Mouse (Mus musculus): Measurements from ENCODE around the gene Ccnt1. TPM values are rescaled to one million over a fixed set of nuclear protein-coding genes. Genes with fewer than 3 reads are reported as not detected.

Ccnt1 gene
- total RNA-seq, 1 experiment: 59.1 TPM

DNA sequence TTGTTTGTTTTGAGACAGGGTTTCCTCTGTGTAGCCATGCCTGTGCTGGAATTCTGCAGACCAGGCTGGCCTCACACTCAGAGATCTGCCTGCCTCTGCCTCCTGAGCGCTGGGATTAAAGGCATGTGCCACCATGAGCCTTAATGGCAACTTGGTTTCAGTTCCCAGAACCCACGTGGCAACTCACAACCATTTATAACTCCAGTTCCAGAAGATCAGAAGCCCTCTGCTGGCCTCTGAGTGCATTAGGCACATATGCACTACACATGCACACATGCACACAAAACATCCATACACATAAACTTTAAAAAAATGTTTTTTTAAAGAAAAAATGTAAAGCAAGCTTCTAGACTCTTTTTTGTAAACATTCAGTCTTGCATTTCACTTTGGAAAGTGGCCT, 61.3 kb downstream of the Ccnt1 start:
- no peak for DNase-seq (ENCODE audit: low read depth, low spot score)
- peaks cover 0 to 8% of the 10 kb centered on the region in 2 experiments; a peak in 1 of 4 replicates for H3K4me1 ChIP-seq (ENCODE audit: control insufficient read depth in 2 of 2, insufficient read depth in 2 of 2, low read length in 2 of 2, poor library complexity in 1 of 2)
- no peak for TF ChIP-seq ZC3H11A (IDR thresholded peaks at IDR 0.05; ENCODE audit: borderline replicate concordance, low read depth, low read length)
- no peak for TF ChIP-seq MAFK (IDR thresholded peaks at IDR 0.05; ENCODE audit: insufficient read depth, low read depth, low read length)
- TF ChIP-seq CHD2 (IDR thresholded peaks at IDR 0.05; ENCODE audit: low read depth, low read length): no peak
- TF ChIP-seq ZNF384 (IDR thresholded peaks at IDR 0.05; ENCODE audit: low read depth, low read length): no peak
- TF ChIP-seq HCFC1 (IDR thresholded peaks at IDR 0.05; ENCODE audit: borderline replicate concordance, insufficient read depth, low read length): no peak
- H3K9ac ChIP-seq (ENCODE audit: insufficient read depth, low read depth, low read length, poor library complexity, severe bottlenecking): no peak overlapping the region
- H3K27ac ChIP-seq (ENCODE audit: insufficient read depth, low read depth, low read length, poor library complexity, severe bottlenecking): no peak overlapping the region
- H3K4me3 ChIP-seq (ENCODE audit: insufficient read depth in 1 of 2, low read depth in 1 of 2, low read length in 2 of 2, poor library complexity in 1 of 2, severe bottlenecking in 1 of 2): no peak overlapping the region
- no peaks in the 10 kb centered on the region for H3K36me3 ChIP-seq (ENCODE audit: control insufficient read depth, insufficient read depth, low read length, poor library complexity, severe bottlenecking)
- no peaks in the 10 kb centered on the region for H3K9me3 ChIP-seq (ENCODE audit: control insufficient read depth, insufficient read depth, low read depth, low read length)
- in situ Hi-C loops (cut with MboI; ENCODE audit: low sequenced_read_pairs in 2 of 2, unreplicated experiment in 2 of 2): no loop called here

DNA sequence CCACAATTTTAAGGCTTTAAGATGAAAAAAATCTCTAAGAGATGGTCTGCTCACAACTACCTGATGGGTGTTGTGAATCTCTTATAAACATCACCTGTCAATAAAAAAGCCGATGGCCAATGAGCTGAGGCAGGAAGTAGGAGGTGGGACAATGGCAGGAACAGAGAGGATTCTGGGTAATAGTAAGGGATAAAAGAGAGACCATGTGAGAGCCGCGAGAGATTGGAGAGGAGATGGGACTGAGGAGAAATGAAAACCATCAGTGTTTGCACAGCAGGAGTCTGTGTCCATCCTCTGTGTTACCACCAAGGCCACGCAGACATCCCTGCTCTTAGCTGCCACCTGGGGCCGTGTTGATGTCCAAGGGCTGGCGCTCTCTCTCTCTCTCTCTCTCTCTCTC, 63.4 kb downstream of the Ccnt1 start:
- Histone ChIP-seq H3K36me3 (ENCODE audit: control insufficient read depth, insufficient read depth, low read length, poor library complexity, severe bottlenecking) (no peaks in the 10 kb centered on the region), H3K4me3 (ENCODE audit: insufficient read depth in 1 of 2, low read depth in 1 of 2, low read length in 2 of 2, poor library complexity in 1 of 2, severe bottlenecking in 1 of 2) (peak overlapping the region; percentile 25 to 29; a peak in 3 of 4 replicates), H3K27ac (ENCODE audit: insufficient read depth, low read depth, low read length, poor library complexity, severe bottlenecking) (no peak overlapping the region), H3K9ac (ENCODE audit: insufficient read depth, low read depth, low read length, poor library complexity, severe bottlenecking) (peak overlapping the region; percentile 76), H3K4me1 (ENCODE audit: control insufficient read depth in 2 of 2, insufficient read depth in 2 of 2, low read length in 2 of 2, poor library complexity in 1 of 2) (peaks cover 0 to 8% of the 10 kb centered on the region in 2 experiments; a peak in 1 of 4 replicates), H3K9me3 (ENCODE audit: control insufficient read depth, insufficient read depth, low read depth, low read length) (no peaks in the 10 kb centered on the region)
- DNase-seq (ENCODE audit: low read depth, low spot score): no peak
- in situ Hi-C loops (cut with MboI; ENCODE audit: low sequenced_read_pairs in 2 of 2, unreplicated experiment in 2 of 2): no loop called here
- TF ChIP-seq ZNF384 (IDR thresholded peaks at IDR 0.05; ENCODE audit: low read depth, low read length) (no peak), CHD2 (IDR thresholded peaks at IDR 0.05; ENCODE audit: low read depth, low read length) (no peak), ZC3H11A (IDR thresholded peaks at IDR 0.05; ENCODE audit: borderline replicate concordance, low read depth, low read length) (no peak), HCFC1 (IDR thresholded peaks at IDR 0.05; ENCODE audit: borderline replicate concordance, insufficient read depth, low read length) (no peak), MAFK (IDR thresholded peaks at IDR 0.05; ENCODE audit: insufficient read depth, low read depth, low read length) (no peak)

DNA sequence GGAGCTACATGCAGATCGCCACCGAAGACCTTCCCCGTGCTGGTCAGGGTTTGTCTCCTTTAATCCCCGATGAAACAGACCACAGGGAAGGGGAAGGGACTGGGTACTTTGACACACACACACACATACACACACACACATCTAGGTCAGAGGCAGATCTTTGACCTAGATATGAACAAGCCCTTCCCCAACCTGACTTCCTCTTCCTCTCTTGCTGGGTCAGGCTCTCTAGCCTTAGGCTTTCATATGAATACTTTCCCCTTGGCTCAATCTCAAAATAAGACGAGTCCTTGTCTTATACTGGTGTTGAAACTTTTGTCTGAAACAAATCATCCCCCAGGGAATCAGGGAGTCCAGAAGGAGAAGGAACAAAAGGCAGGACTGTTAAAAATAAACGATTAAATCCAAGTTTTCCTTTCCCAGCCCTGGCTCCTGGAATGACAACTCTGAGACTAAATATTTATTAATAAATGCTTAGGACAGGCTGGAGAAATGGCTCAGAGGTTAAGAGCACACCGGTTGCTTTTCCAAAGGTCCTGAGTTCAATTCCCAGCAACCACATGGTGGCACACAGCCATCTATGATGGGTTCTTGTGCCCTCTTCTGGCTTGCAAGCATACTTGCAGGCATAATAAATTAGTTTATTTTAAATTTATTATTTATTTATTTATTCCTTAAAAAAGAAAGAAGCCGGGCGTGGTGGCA, 64.3 kb downstream of the Ccnt1 start:
- Histone ChIP-seq H3K36me3 (ENCODE audit: control insufficient read depth, insufficient read depth, low read length, poor library complexity, severe bottlenecking) (no peaks in the 10 kb centered on the region), H3K9me3 (ENCODE audit: control insufficient read depth, insufficient read depth, low read depth, low read length) (no peaks in the 10 kb centered on the region), H3K4me3 (ENCODE audit: insufficient read depth in 1 of 2, low read depth in 1 of 2, low read length in 2 of 2, poor library complexity in 1 of 2, severe bottlenecking in 1 of 2) (no peak overlapping the region), H3K4me1 (ENCODE audit: control insufficient read depth in 2 of 2, insufficient read depth in 2 of 2, low read length in 2 of 2, poor library complexity in 1 of 2) (peaks cover 0 to 8% of the 10 kb centered on the region in 2 experiments; a peak in 1 of 4 replicates), H3K27ac (ENCODE audit: insufficient read depth, low read depth, low read length, poor library complexity, severe bottlenecking) (no peak overlapping the region), H3K9ac (ENCODE audit: insufficient read depth, low read depth, low read length, poor library complexity, severe bottlenecking) (no peak overlapping the region)
- TF ChIP-seq ZNF384 (IDR thresholded peaks at IDR 0.05; ENCODE audit: low read depth, low read length): no peak
- no peak for TF ChIP-seq HCFC1 (IDR thresholded peaks at IDR 0.05; ENCODE audit: borderline replicate concordance, insufficient read depth, low read length)
- no peak for TF ChIP-seq MAFK (IDR thresholded peaks at IDR 0.05; ENCODE audit: insufficient read depth, low read depth, low read length)
- TF ChIP-seq CHD2 (IDR thresholded peaks at IDR 0.05; ENCODE audit: low read depth, low read length): no peak
- no peak for TF ChIP-seq ZC3H11A (IDR thresholded peaks at IDR 0.05; ENCODE audit: borderline replicate concordance, low read depth, low read length)
- DNase-seq (ENCODE audit: low read depth, low spot score): no peak
- in situ Hi-C loops (cut with MboI; ENCODE audit: low sequenced_read_pairs in 2 of 2, unreplicated experiment in 2 of 2): no loop called here

DNA sequence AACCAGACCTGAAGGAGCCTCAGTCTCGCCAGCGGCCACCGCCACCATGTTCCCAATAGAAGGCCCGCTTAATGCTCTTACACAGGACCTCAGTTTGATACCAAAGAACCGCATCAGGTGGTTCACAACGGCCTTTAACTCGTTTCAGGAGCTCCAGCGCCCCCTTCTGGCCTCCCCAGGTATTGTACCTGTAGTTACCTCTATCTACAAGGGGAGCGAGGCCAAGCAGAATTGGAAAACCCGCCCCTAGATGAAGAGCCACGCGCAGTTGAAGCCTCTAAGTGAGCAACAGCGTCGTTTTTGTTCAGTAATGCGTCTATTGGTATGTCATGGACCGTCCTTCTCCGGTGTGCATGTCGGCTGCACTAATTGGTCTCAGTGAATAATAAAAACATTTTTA, 66.2 kb downstream of the Ccnt1 start:
- no peak overlapping the region for H3K9ac ChIP-seq (ENCODE audit: insufficient read depth, low read depth, low read length, poor library complexity, severe bottlenecking)
- H3K27ac ChIP-seq (ENCODE audit: insufficient read depth, low read depth, low read length, poor library complexity, severe bottlenecking): no peak overlapping the region
- H3K4me3 ChIP-seq (ENCODE audit: insufficient read depth in 1 of 2, low read depth in 1 of 2, low read length in 2 of 2, poor library complexity in 1 of 2, severe bottlenecking in 1 of 2): no peak overlapping the region
- H3K9me3 ChIP-seq (ENCODE audit: control insufficient read depth, insufficient read depth, low read depth, low read length): no peaks in the 10 kb centered on the region
- peak; percentile 89 for DNase-seq (ENCODE audit: low read depth, low spot score)
- in situ Hi-C loops (cut with MboI; ENCODE audit: low sequenced_read_pairs in 2 of 2, unreplicated experiment in 2 of 2): no loop called here
- TF ChIP-seq HCFC1 (IDR thresholded peaks at IDR 0.05; ENCODE audit: borderline replicate concordance, insufficient read depth, low read length) (no peak), MAFK (IDR thresholded peaks at IDR 0.05; ENCODE audit: insufficient read depth, low read depth, low read length) (no peak), ZC3H11A (IDR thresholded peaks at IDR 0.05; ENCODE audit: borderline replicate concordance, low read depth, low read length) (no peak), ZNF384 (IDR thresholded peaks at IDR 0.05; ENCODE audit: low read depth, low read length) (no peak), CHD2 (IDR thresholded peaks at IDR 0.05; ENCODE audit: low read depth, low read length) (no peak)
- peaks cover 0 to 6% of the 10 kb centered on the region in 2 experiments; a peak in 1 of 4 replicates for H3K4me1 ChIP-seq (ENCODE audit: control insufficient read depth in 2 of 2, insufficient read depth in 2 of 2, low read length in 2 of 2, poor library complexity in 1 of 2)
- no peaks in the 10 kb centered on the region for H3K36me3 ChIP-seq (ENCODE audit: control insufficient read depth, insufficient read depth, low read length, poor library complexity, severe bottlenecking)

All from ES-E14 (cell line).